Mouse (Mus musculus) liver, adult 2 months (tissue): Measurements from ENCODE around the gene Foxp1.

Source experiments
- CTCF ChIP-seq: fragments of 200-500 bp; IDR thresholded peaks from 2 replicates; pipeline ENCODE4 v1.5.1; 2011; ENCODE audit warnings: low read depth, low read length, control low read depth
- POLR2A ChIP-seq: fragments of 200-500 bp; IDR thresholded peaks from 2 replicates; pipeline ENCODE4 v1.6.1; 2011; ENCODE audit warnings: low read length, control low read depth; ENCODE audit not compliant: insufficient read depth; ENCODE audit errors: extremely low read depth

DNA sequence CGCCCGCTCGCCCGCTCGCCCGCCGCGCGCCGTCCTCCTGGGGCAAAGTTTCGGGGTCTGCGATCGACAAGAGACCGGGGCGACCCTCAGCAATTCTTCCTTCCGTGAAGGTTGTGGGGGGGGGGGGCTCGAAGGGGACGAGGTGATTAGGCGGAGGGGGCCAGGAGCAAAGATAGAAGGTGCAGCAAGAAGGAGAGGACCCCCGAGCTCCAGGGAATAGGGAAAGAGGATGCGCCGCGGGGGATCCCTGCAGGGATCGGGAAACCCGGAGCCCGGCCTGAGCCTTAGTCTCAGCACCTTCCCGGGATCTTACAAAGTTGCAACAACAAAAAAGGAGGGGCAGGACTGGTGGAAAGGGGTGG is 1.9 kb downstream of the Foxp1 start:
- TF ChIP-seq CTCF = no peak
- TF ChIP-seq POLR2A = no peak
